Mouse (Mus musculus) heart, adult 2 months (tissue): ENCODE measurements around the gene Pla2g2c.

ENCODE experiments used
- CTCF ChIP-seq: fragments of 200-600 bp; IDR thresholded peaks from 2 replicates; pipeline ENCODE4 v1.8.1; 2022; ENCODE audit warnings: antibody characterized with exemption, mild to moderate bottlenecking, moderate library complexity
- POLR2A ChIP-seq: fragments of 200-500 bp; IDR thresholded peaks from 2 replicates; pipeline ENCODE4 v1.6.1; 2011; ENCODE audit warnings: mild to moderate bottlenecking, low read depth, low read length, control low read depth; ENCODE audit not compliant: insufficient read depth

DNA sequence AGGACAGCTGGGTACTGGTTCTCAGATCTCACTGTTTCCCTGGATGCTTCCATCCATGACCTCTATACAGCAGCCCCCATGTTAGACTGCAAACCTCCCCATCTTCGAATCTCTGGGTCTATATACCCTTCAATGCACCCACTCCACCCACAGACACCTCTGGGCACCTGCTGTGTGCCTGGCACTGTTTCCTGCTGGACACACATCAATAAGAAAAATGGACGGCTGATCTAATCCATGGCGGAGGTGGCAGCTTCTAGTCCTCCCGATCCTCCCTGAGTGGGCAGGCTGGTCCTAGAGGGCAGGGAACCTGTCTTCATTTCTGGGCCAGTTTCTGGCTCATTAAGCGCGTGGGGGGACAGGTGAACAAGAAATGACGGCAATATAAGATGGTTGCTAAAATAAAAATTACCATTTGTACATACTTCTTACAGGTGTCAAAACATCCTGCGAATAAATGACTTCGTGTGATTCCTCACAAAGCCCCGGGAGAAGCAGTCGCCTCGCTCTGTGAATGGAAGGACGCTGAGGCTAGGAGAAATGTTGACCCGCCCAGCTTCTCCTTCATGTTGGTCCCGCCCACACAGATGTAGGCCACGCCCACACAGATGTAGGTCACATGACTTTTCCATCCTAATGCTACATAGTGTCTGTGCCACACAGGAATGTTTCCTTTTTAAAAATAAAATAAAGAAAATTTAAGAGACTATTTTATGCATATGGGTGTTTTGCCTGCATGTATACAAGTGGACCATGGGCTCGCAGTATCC, 13.4 kb upstream of the Pla2g2c start:
- TF ChIP-seq CTCF: no peak
- no peak for TF ChIP-seq POLR2A
